Mouse (Mus musculus) hindbrain, postnatal 0 days (tissue): ENCODE measurements around the gene Ints2. TPM values are rescaled to one million over a fixed set of nuclear protein-coding genes. Genes with fewer than 3 reads are reported as not detected.
A peak's percentile ranks its signal among the peaks of the same experiment; 100 is the strongest.
"Not testable (repeated sequence)": the region's sequence is repeated elsewhere in the genome, so short reads cannot be mapped to it uniquely, and the experiment has no call there.

ENCODE experiments used
- ATAC-seq: fragments of 200-750 bp; cut with Nextera tagmentation; 2 replicates; pipeline ENCODE4 v1.8.0; 2017; ENCODE audit warnings: mild to moderate bottlenecking, moderate TSS enrichment, moderate library complexity
- DNase-seq: peaks from one replicate; pipeline ENCODE4 v3.0.0-alpha.2; 2015; ENCODE audit warnings: low spot score
- H3K27ac ChIP-seq: fragments of 300-500 bp; sonication (generic); 2 replicates; pipeline ENCODE4 v1.5.1; 2014; ENCODE audit warnings: mild to moderate bottlenecking
- H3K27me3 ChIP-seq: fragments of 300-500 bp; sonication (generic); 2 replicates; pipeline ENCODE4 v1.6.1; 2014; ENCODE audit warnings: low read length, mixed read lengths; ENCODE audit not compliant: insufficient read depth
- H3K36me3 ChIP-seq: fragments of 300-500 bp; sonication (generic); 2 replicates; pipeline ENCODE4 v1.6.1; 2014; ENCODE audit warnings: low read length, mixed read lengths; ENCODE audit not compliant: insufficient read depth
- H3K4me1 ChIP-seq: fragments of 300-500 bp; sonication (generic); 2 replicates; pipeline ENCODE4 v1.6.1; 2014; ENCODE audit warnings: antibody characterized with exemption, low read length, mixed read lengths; ENCODE audit not compliant: insufficient read depth
- H3K4me2 ChIP-seq: fragments of 300-500 bp; sonication (generic); 2 replicates; pipeline ENCODE4 v1.6.1; 2014; ENCODE audit warnings: low read depth, mild to moderate bottlenecking, low read length, moderate library complexity, mixed read lengths
- H3K4me3 ChIP-seq: fragments of 300-500 bp; sonication (generic); 2 replicates; pipeline ENCODE4 v1.5.1; 2014; ENCODE audit warnings: low read length
- H3K9ac ChIP-seq: fragments of 300-500 bp; sonication (generic); replicated peaks from 2 replicates; pipeline ENCODE4 v1.6.1; 2014; ENCODE audit warnings: mild to moderate bottlenecking, low read length, moderate library complexity, mixed read lengths
- H3K9me3 ChIP-seq: fragments of 300-500 bp; sonication (generic); 2 replicates; pipeline ENCODE4 v1.6.1; 2016; ENCODE audit warnings: low read length, mixed read lengths
- CTCF ChIP-seq: IDR thresholded peaks from 2 replicates; pipeline ENCODE4 v1.5.1; 2016; ENCODE audit warnings: antibody characterized with exemption, control low read depth, low read depth
- WGBS: fragments of 180-500 bp; shearing (Covaris S2); extraction: QIAGEN DNeasy Blood & Tissue Kit; methylation state at CpG from one replicate; pipeline ENCODE4 v1.1.7; 2014; 5-methylcytosine and 5-hydroxymethylcytosine counted together
- polyA plus RNA-seq: library from polyadenylated mRNA; unstranded; fragments of >200 nt; fragmentation: Nextera tagmentation; extraction: Ambion mirVana; gene quantifications from 2 replicates; pipeline ENCODE4 v1.2.1, GENCODE M21; 2015
- total RNA-seq: library from RNA; depleted of rRNA; stranded (reverse); fragments of >200 nt; gene quantifications from 2 replicates; pipeline ENCODE4 v1.2.3, GENCODE M21; 2014

The Ints2 gene
- total and polyA plus RNA-seq, 2 experiments from 2014 or later = 11.6 to 26.1 TPM

DNA sequence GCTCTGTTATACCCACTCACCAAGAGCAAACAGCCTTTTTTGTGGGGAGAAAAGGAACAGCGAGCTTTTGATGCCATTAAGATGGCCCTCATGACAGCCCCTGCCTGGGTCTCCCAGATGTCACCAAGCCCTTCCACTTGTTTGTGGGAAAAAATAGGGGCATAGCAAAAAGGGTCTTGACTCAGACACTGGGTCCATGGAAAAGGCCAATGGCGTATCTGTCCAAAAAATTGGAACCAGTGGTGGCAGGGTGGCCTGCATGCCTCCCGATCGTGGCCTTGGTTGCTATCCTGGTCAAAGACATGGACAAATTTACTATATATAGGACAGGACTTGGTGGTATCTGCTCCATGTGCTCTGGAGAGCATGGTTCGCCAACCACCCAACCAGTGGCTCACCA is 52.3 kb downstream of the Ints2 start:
- no peak for ATAC-seq
- Histone ChIP-seq H3K4me1 (no peaks in the 10 kb centered on the region; the same call in 1 of the 2 replicates), H3K4me3 (no peak overlapping the region), H3K36me3 (peaks cover 10% of the 10 kb centered on the region; the same call in 1 of the 2 replicates), H3K27me3 (no peaks in the 10 kb centered on the region), H3K27ac (no peak overlapping the region), H3K9ac (no peak overlapping the region), H3K4me2 (no peak overlapping the region), H3K9me3 (no peaks in the 10 kb centered on the region)
- no peak for TF ChIP-seq CTCF
- DNase-seq = no peak
- WGBS = 97% methylated on average over 5 of the region's 5 CpGs

DNA sequence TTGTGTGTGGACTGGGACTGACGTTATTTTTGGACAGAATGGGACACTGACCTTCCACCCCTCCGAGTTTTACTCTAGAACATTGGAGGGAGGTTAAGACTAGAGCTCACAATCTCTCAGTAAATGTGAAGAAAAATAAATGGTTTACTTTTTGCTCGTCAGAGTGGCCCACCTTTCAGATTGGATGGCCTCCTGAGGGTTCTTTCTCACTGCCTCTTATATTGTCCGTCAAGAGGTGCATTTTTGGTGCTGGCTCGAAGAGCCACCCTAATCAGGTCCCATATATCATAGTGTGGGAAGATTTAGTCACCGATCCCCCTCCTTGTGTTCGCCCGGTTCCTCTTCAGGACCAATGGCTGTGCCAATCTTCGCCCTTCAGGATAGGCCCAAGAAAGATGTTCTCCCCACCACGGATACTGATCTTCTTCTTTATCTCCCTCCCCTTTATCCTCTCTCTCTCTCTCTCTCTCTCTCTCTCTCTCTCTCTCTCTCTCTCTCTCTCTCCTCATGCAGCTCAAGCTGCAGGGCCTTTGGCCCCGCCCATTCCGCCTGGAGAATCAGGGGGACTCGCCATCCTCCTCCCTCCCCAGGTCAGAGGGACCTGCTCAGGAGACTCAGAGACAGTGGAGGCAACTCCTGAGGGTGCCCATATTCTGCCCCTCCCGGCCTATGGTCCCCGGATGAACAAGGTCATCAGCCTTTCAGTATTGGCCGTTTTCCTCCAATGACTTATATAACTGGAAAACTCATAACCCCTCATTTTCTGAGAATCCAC is 55.3 kb downstream of the Ints2 start:
- H3K4me2 ChIP-seq = peak overlapping the region; percentile 77
- H3K9ac ChIP-seq = peak overlapping the region; percentile 59
- peak overlapping the region; percentile 82 for H3K4me3 ChIP-seq
- peak overlapping the region; percentile 65 for H3K27ac ChIP-seq
- DNase-seq (no peak), ATAC-seq (no peak)
- no peaks in the 10 kb centered on the region for H3K9me3 ChIP-seq
- TF ChIP-seq CTCF = no peak
- H3K36me3 ChIP-seq = peaks cover 7% of the 10 kb centered on the region; the same call in 1 of the 2 replicates
- H3K4me1 ChIP-seq = no peaks in the 10 kb centered on the region; the same call in 1 of the 2 replicates
- no peaks in the 10 kb centered on the region for H3K27me3 ChIP-seq
- 49% methylated on average over 16 of the region's 16 CpGs for WGBS

GRCm38 (mm10) chr11:86201037-86201786 is 56.2 kb downstream of the Ints2 start, which contains the start of gene Brip1:
Gene Brip1 (minus strand): TSS chr11:86201193.
- Histone ChIP-seq H3K36me3 (peaks cover under 1% of the 10 kb centered on the region; the same call in 1 of the 2 replicates), H3K9ac (peak within 1 kb of the TSS; percentile 59), H3K4me1 (no peaks in the 10 kb centered on the region; the same call in 1 of the 2 replicates), H3K4me3 (peak within 1 kb of the TSS; percentile 82), H3K27ac (peak within 1 kb of the TSS; percentile 65), H3K9me3 (no peaks in the 10 kb centered on the region), H3K4me2 (peak within 1 kb of the TSS; percentile 77), H3K27me3 (no peaks in the 10 kb centered on the region)
- peak; percentile 99 for ATAC-seq
- peak; percentile 98 for DNase-seq
- WGBS = under 1% methylated on average over 60 of the region's 60 CpGs
- peak; percentile 59 for TF ChIP-seq CTCF

DNA sequence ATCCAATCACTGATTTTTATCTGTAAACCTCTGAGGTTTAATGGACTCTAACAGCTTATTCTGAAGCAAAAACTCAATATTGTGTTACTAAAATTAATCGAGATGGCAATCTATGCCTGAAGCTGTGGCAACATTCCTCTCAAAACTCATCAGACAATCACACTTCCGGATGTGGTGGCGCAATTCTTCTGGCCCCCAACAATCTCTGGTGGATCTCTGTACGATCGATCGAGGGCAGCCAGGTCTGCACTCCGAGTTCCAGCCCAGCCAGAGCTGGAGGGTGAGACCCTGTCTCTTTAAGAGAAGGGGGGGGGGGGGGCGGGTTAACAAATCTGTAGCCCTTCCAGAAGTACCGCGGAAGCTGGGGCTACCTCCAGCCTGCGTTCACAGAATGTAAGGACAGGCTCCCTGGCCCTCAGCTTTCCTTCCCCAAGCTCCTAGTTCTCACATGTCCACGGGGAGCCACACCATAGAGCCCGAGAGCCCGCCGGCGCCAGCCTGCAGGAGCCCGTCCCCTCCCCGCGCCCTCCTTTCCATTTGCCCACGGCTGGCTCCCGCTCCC is 56.8 kb downstream of the Ints2 start:
- Histone ChIP-seq H3K9me3 (no peaks in the 10 kb centered on the region), H3K27me3 (no peaks in the 10 kb centered on the region), H3K27ac (peak overlapping the region; percentile 56; the same call in 1 of the 2 replicates), H3K9ac (peak overlapping the region; percentile 59), H3K36me3 (no peaks in the 10 kb centered on the region), H3K4me2 (peak overlapping the region; percentile 77), H3K4me3 (peak overlapping the region; percentile 82), H3K4me1 (no peaks in the 10 kb centered on the region; the same call in 1 of the 2 replicates)
- ATAC-seq (peak; percentile 78), DNase-seq (no peak)
- no peak for TF ChIP-seq CTCF
- WGBS = 2% methylated on average over 21 of the region's 21 CpGs

- WGBS = 56% methylated on average over 4 of the region's 4 CpGs
- Histone ChIP-seq H3K27me3 (no peaks in the 10 kb centered on the region), H3K4me1 (no peaks in the 10 kb centered on the region; the same call in 1 of the 2 replicates), H3K9ac (no peak overlapping the region), H3K27ac (no peak overlapping the region), H3K4me3 (peak overlapping the region; percentile 82; the same call in 1 of the 2 replicates), H3K9me3 (no peaks in the 10 kb centered on the region), H3K4me2 (peak overlapping the region; percentile 77), H3K36me3 (no peaks in the 10 kb centered on the region)
- no peak for TF ChIP-seq CTCF
- ATAC-seq = no peak
- DNase-seq = no peak
These were observed 57.6 kb downstream of the Ints2 start for GRCm38 (mm10) chr11:86199733-86200132.

- not testable (repeated sequence) for H3K4me3 ChIP-seq, H3K27ac ChIP-seq, H3K9ac ChIP-seq, H3K4me1 ChIP-seq, H3K36me3 ChIP-seq, ATAC-seq, H3K9me3 ChIP-seq, H3K27me3 ChIP-seq, H3K4me2 ChIP-seq
- WGBS = 89% methylated on average over 7 of the region's 7 CpGs
- DNase-seq = peak; percentile 15
These were observed 72.2 kb downstream of the Ints2 start for GRCm38 (mm10) chr11:86185224-86185623.
